Mouse (Mus musculus) liver, embryonic 14.5 days (tissue): ENCODE results near the gene Opalin.

Experiments
- CTCF ChIP-seq: IDR thresholded peaks from 2 replicates; pipeline ENCODE4 v1.5.1; 2016; ENCODE audit warnings: antibody characterized with exemption, low read depth, control low read depth
- EP300 ChIP-seq: IDR thresholded peaks from 2 replicates; pipeline ENCODE4 v1.6.1; 2016; ENCODE audit warnings: antibody characterized with exemption, low read depth

GRCm38 (mm10) chr19:41114611-41115010, 37.7 kb upstream of the Opalin start:
- TF ChIP-seq CTCF (no peak), EP300 (no peak)
